Mouse (Mus musculus) lung, postnatal 0 days (tissue): ENCODE data around the gene Rabggtb.

Experiments
- CTCF ChIP-seq: IDR thresholded peaks from 2 replicates; pipeline ENCODE4 v1.5.1; 2016; ENCODE audit warnings: antibody characterized with exemption, mild to moderate bottlenecking
- EP300 ChIP-seq: IDR thresholded peaks from 2 replicates; pipeline ENCODE4 v1.6.1; 2016; ENCODE audit warnings: antibody characterized with exemption, mild to moderate bottlenecking, control low read depth

DNA sequence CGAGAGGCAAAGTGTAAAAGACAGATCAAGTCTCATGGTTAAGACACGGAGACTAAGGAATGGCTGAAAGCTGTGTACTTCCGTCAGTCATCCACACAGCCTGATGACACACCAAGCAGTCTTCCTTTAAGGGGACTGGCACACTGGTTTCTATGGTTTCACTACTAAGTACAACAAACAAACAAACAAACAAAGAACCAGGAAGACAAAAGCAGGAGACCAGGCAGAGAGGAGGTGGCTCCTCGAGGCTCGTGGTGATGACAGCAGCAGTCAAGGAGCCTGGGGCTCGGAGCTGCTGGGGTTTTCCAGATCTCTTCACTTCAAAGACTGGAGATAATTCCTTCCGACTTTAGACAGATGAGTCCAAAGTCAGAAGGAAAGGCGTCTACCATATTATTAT lies 27.2 kb upstream of the Rabggtb start:
- no peak for TF ChIP-seq CTCF
- no peak for TF ChIP-seq EP300
